ENCODE assay signal across 8 mouse cellular contexts in genomic region chr11:62280675-62281600, GRCm38 (mm10). TPM values are rescaled to one million over a fixed set of nuclear protein-coding genes. Genes with fewer than 3 reads are reported as not detected.
DNase-seq lines count a peak whose midpoint lies in the region; ATAC-seq lines count a peak whose summit lies in the region.

TSS of gene Zswim7 (minus strand) at chr11:62281375.
TSS of gene Ttc19 (plus strand) at chr11:62281473.

- peak; percentile 72 for ATAC-seq in megakaryocyte progenitor cell, adult 5-6 weeks (replicated peaks; ENCODE audit: poor library complexity)

- peak; percentile 92 for DNase-seq in adipocyte (ENCODE audit: low spot score)
- peak; percentile 96 for DNase-seq in embryo, embryonic 10 days (ENCODE audit: low spot score)
- DNase-seq in gastrocnemius, postnatal 10 days: peak; percentile 97
- DNase-seq in induced T-regulatory cell, adult 2 months (ENCODE audit: low read depth): peak; percentile 96
- DNase-seq in left cerebral cortex, adult 9 months (ENCODE audit: low spot score in 2 of 2): peak; percentile 74 to 89
- peak; percentile 95 for DNase-seq in right cerebral cortex, postnatal 14 days
- DNase-seq in urinary bladder, postnatal 36 days (ENCODE audit: low spot score in 2 of 2): peak; percentile 87 to 91

RNA-seq across cellular contexts. Expression of gene Zswim7, which starts in this region (rescaled TPM):
- 10 to 100 TPM; 15.2 to 17.9 TPM for total RNA-seq in gastrocnemius, postnatal 10 days (2021)
- total RNA-seq in megakaryocyte progenitor cell, adult 5-6 weeks (2015): 7.4 and 8.9 TPM in 2 replicates
- 5.1 and 9.3 TPM in 2 replicates for total RNA-seq in megakaryocyte progenitor cell, adult 5-6 weeks (2017)

RNA-seq across cellular contexts. Expression of gene Ttc19, which starts in this region (rescaled TPM):
- 10 to 100 TPM; 21.3 to 23.0 TPM for total RNA-seq in gastrocnemius, postnatal 10 days (2021)
- total RNA-seq in megakaryocyte progenitor cell, adult 5-6 weeks (2015): 7.1 and 8.5 TPM in 2 replicates
- total RNA-seq in megakaryocyte progenitor cell, adult 5-6 weeks (2017): 12.2 and 14.0 TPM in 2 replicates

Comparison
In these comparisons a context has a peak if more than half of its experiments do, and no peak if none do; other contexts are left out.
1. Peak in every context shown above with its lines: DNase-seq and ATAC-seq.